Mouse (Mus musculus) midbrain, embryonic 10.5 days (tissue): ENCODE measurements around the gene Ahcy. TPM values are rescaled to one million over a fixed set of nuclear protein-coding genes. Genes with fewer than 3 reads are reported as not detected.
"Not testable (repeated sequence)": the region's sequence is repeated elsewhere in the genome, so short reads cannot be mapped to it uniquely, and the experiment has no call there.

ENCODE experiments used
- DNase-seq: peaks from one replicate; pipeline ENCODE4 v3.0.0-alpha.2; 2017; ENCODE audit warnings: low spot score
- H3K27ac ChIP-seq: fragments of 300-500 bp; sonication (generic); replicated peaks from 2 replicates; pipeline ENCODE4 v1.5.1; 2016; ENCODE audit warnings: mild to moderate bottlenecking
- H3K27me3 ChIP-seq: fragments of 300-500 bp; sonication (generic); 2 replicates; pipeline ENCODE4 v1.6.1; 2016; ENCODE audit warnings: low read depth, mild to moderate bottlenecking; ENCODE audit not compliant: poor library complexity, severe bottlenecking
- H3K36me3 ChIP-seq: fragments of 300-500 bp; sonication (generic); 2 replicates; pipeline ENCODE4 v1.6.1; 2016; ENCODE audit warnings: mild to moderate bottlenecking, moderate library complexity
- H3K4me1 ChIP-seq: fragments of 300-500 bp; sonication (generic); 2 replicates; pipeline ENCODE4 v1.6.1; 2016
- H3K4me3 ChIP-seq: fragments of 300-500 bp; sonication (generic); 2 replicates; pipeline ENCODE4 v1.5.1; 2016; ENCODE audit warnings: mild to moderate bottlenecking, moderate library complexity
- H3K9me3 ChIP-seq: fragments of 300-500 bp; sonication (generic); replicated peaks from 2 replicates; pipeline ENCODE4 v1.6.1; 2016; ENCODE audit warnings: mild to moderate bottlenecking
- WGBS: fragments of 180-500 bp; shearing (Covaris S2); methylation state at CpG from one replicate; pipeline ENCODE4 v1.1.7; 2016; 5-methylcytosine and 5-hydroxymethylcytosine counted together
- polyA plus RNA-seq: library from polyadenylated mRNA; unstranded; fragments of >200 nt; fragmentation: Nextera tagmentation; extraction: Ambion mirVana; gene quantifications from 2 replicates; pipeline ENCODE4 v1.2.1, GENCODE M21; 2016

Gene Ahcy
- 89.6 and 106 TPM in 2 replicates for polyA plus RNA-seq

DNA sequence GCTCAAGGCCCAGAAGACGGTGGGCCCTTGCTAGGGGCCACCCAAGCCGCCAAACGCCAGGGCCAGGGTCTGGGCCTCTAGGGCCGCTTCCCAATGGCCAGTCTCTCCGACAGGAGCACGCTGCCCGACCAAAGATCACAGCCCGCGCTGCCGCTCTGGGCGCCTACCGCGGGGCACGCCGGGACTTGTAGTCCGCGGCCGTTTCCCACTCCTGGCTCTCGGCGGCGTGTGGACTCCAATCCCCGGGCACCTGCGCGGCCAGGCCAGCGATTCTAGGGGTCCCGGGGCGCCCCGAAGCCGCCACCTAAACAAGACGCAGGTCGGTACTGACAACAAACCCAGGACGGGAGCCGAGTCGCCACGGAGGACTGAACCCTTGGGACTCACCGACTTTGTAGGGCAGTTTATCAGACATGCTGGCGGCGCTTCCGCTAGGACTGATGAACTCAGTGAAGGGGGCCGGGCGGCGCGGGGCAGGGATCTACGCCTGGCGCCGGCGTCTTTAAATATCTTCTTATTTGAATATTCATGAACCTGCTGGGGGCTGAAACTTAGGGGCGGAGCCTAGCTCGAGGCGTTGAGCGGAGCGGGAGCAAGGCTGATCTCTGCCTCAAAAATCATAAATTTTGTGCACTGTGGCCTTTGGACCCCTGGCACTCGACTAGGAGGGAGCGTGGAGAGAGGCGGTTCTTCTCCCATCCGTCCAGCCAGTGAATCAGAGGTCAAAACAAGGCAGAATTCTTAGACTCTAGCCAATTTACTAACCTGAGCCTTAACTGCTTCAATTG lies at the start of gene Ahcy:
Gene Ahcy (minus strand): TSS at position 520 of the 788 bp plus-strand sequence.
- Histone ChIP-seq H3K9me3 (no peaks in the 10 kb centered on the region), H3K27ac (peak within 1 kb of the TSS; percentile 94), H3K4me3 (peak within 1 kb of the TSS; percentile 75), H3K36me3 (peaks cover 22% of the 10 kb centered on the region; the same call in 1 of the 2 replicates), H3K4me1 (peaks cover 33% of the 10 kb centered on the region), H3K27me3 (peaks cover 13% of the 10 kb centered on the region)
- under 1% methylated on average over 56 of the region's 56 CpGs for WGBS
- DNase-seq = peak; percentile 96

DNA sequence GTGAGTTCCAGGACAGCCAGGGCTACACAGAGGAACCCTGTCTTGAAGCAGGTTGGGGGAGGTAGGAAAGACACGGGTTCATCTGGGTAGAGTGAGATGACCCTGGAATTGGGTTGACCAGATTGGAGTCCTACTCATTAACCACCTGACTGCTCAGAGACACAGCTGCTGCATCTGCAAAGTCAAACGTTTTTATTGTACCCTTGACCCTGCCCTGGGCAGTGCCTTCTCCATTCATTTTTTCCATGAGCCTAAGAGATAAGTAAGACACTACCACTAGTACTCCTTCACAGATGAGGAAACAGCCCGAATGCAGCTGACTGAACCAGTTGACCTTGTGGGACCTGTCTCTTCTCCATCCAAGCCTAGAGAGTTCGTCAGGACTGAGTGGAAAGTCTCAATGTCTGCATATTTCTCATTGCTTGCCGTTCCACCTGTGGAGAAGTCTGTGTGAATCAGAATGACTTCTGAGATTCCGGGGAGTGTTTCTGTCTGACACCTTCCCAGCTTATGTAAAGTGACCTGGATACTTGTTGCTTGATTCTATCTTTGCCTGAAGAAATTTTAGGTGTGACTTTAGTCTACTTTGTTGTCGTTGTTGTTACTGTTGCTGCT lies 41.0 kb upstream of the Ahcy start:
- H3K9me3 ChIP-seq = 0 out of 2 replicates have a peak, but pooled peaks cover 5% of the 10 kb centered on the region
- H3K4me3 ChIP-seq = no peak overlapping the region
- no peaks in the 10 kb centered on the region for H3K4me1 ChIP-seq
- DNase-seq = no peak
- 74% methylated on average over 7 of the region's 7 CpGs for WGBS
- H3K27me3 ChIP-seq = no peaks in the 10 kb centered on the region
- no peaks in the 10 kb centered on the region for H3K36me3 ChIP-seq
- H3K27ac ChIP-seq = no peak overlapping the region

- not testable (repeated sequence) for H3K4me3 ChIP-seq, H3K27me3 ChIP-seq, H3K36me3 ChIP-seq, H3K9me3 ChIP-seq, DNase-seq, H3K4me1 ChIP-seq, H3K27ac ChIP-seq
- WGBS = 86% methylated on average over 9 of the region's 9 CpGs
Measured at GRCm38 (mm10) chr2:155107276-155107675, 33.0 kb upstream of the Ahcy start.

- no peaks in the 10 kb centered on the region for H3K36me3 ChIP-seq
- no peaks in the 10 kb centered on the region for H3K27me3 ChIP-seq
- H3K27ac ChIP-seq = peak overlapping the region; percentile 66
- no peak overlapping the region for H3K4me3 ChIP-seq
- no peaks in the 10 kb centered on the region for H3K9me3 ChIP-seq
- peak; percentile 17 for DNase-seq
- peaks cover 6% of the 10 kb centered on the region for H3K4me1 ChIP-seq
- WGBS = 67% methylated on average over 6 of the region's 6 CpGs
Measured at GRCm38 (mm10) chr2:155103607-155104006, 29.3 kb upstream of the Ahcy start.

- Histone ChIP-seq H3K4me3 (no peak overlapping the region), H3K36me3 (no peaks in the 10 kb centered on the region), H3K27me3 (no peaks in the 10 kb centered on the region), H3K4me1 (peaks cover 6% of the 10 kb centered on the region), H3K27ac (no peak overlapping the region), H3K9me3 (no peaks in the 10 kb centered on the region)
- 68% methylated on average over 6 of the region's 6 CpGs for WGBS
- no peak for DNase-seq
Measured at GRCm38 (mm10) chr2:155101761-155102181, 27.5 kb upstream of the Ahcy start.

DNA sequence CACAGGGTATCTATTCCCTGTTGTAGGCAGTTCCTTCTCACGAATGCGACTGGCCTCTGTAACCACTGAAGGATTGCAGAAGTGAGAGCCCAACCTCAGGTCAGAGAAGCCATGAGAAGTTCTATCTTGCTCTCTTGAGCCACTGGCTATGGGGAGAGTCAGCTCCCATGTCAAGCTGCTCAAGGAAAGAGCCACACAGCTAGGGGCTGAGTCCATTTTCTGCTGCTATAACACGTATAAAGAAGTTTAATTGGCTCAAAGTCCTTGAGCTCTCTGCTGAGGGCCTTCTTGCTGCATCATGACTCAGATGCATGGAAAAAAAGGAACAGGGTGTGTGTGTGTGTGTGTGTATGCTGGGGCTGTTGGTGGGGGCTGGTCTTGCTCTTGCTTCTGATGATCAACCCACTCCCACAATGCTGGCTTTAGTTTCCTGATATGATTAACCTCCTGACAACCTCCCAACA lies 26.5 kb upstream of the Ahcy start:
- Histone ChIP-seq H3K4me3 (no peak overlapping the region), H3K27ac (no peak overlapping the region), H3K9me3 (no peaks in the 10 kb centered on the region), H3K4me1 (peaks cover 6% of the 10 kb centered on the region), H3K27me3 (no peaks in the 10 kb centered on the region), H3K36me3 (no peaks in the 10 kb centered on the region)
- WGBS = 77% methylated on average over 3 of the region's 3 CpGs
- no peak for DNase-seq

DNA sequence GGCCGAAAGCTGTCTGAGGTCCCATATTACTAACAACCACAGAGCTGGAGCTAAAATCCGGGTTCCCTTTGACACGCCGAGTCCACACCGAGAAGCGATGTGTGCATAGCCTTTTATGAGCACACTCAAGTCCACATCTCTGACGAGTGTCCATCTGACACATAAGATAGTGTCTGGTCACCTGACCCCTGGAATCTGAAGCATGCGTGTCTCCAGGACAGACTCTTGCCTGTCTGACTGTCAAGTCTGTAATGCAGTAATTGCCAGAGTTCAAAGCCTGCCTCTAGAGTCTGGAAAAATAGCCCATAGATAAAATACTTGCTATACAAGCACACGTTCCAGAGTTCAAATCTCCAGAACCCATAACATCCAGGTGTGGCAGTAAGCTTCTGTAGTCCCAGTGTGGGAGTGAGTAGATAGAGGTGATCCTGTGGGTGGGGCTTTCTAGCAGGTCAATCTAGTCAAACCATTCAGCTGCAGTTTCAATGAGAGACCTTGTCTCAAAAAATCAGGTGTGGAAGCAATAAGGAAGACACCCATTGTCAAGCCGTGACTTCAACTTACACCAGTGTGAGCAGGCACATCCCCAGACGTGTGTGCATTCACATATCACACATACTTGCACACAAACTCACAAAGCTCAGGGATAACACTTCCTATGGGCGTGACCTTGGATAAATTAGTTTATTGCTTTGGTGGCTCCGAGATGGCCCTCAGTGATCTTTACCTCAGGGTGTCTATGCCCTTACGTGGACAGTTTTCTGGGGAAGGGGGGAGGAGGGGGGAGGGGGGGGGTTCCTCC lies 25.9 kb upstream of the Ahcy start:
- WGBS = 87% methylated on average over 14 of the region's 14 CpGs

DNA sequence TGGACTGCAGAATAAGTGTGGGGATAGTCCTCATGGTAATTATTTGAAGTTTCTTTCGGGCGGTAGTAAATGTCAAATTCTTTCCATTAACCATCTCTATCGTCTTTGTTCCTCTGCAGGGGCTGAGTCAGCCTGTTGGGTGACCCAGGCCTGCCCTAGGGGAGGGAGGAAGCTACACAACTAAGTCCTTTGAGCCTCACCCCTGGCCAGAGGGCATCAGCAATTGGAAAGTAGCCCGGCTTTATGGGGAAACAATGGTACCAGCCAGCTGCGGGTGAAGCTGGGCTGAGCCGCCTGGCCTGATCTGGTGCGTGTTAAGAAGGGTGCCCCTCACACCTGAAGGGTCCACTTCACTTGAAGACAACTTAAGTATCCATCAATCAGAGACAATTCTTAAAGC lies 25.1 kb upstream of the Ahcy start:
- no peaks in the 10 kb centered on the region for H3K36me3 ChIP-seq
- peaks cover 6% of the 10 kb centered on the region for H3K4me1 ChIP-seq
- H3K4me3 ChIP-seq = no peak overlapping the region
- H3K27me3 ChIP-seq = no peaks in the 10 kb centered on the region
- H3K9me3 ChIP-seq = no peaks in the 10 kb centered on the region
- no peak overlapping the region for H3K27ac ChIP-seq
- DNase-seq = no peak
- WGBS = 79% methylated on average over 7 of the region's 7 CpGs

More for the DNA sequence above, 25.9 kb upstream of the Ahcy start:
- no peak overlapping the region for H3K27ac ChIP-seq
- H3K9me3 ChIP-seq = no peaks in the 10 kb centered on the region
- no peak overlapping the region for H3K4me3 ChIP-seq
- H3K27me3 ChIP-seq = no peaks in the 10 kb centered on the region
- DNase-seq = no peak
- peaks cover 6% of the 10 kb centered on the region for H3K4me1 ChIP-seq
- H3K36me3 ChIP-seq = no peaks in the 10 kb centered on the region

- DNase-seq = no peak
- WGBS = 87% methylated on average over 9 of the region's 9 CpGs
Measured at GRCm38 (mm10) chr2:155098720-155099380, 24.6 kb upstream of the Ahcy start.

GRCm38 (mm10) chr2:155093418-155093817 lies 19.1 kb upstream of the Ahcy start:
- Histone ChIP-seq H3K4me3 (no peak overlapping the region), H3K27ac (no peak overlapping the region), H3K4me1 (no peaks in the 10 kb centered on the region), H3K36me3 (no peaks in the 10 kb centered on the region), H3K27me3 (no peaks in the 10 kb centered on the region), H3K9me3 (no peaks in the 10 kb centered on the region)
- DNase-seq = no peak
- WGBS = 55% methylated on average over 4 of the region's 4 CpGs

More at GRCm38 (mm10) chr2:155098720-155099380, 24.6 kb upstream of the Ahcy start:
- peaks cover 5% of the 10 kb centered on the region for H3K4me1 ChIP-seq
- no peak overlapping the region for H3K27ac ChIP-seq
- no peaks in the 10 kb centered on the region for H3K27me3 ChIP-seq
- no peaks in the 10 kb centered on the region for H3K36me3 ChIP-seq
- no peaks in the 10 kb centered on the region for H3K9me3 ChIP-seq
- H3K4me3 ChIP-seq = no peak overlapping the region

- no peaks in the 10 kb centered on the region for H3K4me1 ChIP-seq
- no peak overlapping the region for H3K27ac ChIP-seq
- H3K27me3 ChIP-seq = no peaks in the 10 kb centered on the region
- no peaks in the 10 kb centered on the region for H3K9me3 ChIP-seq
- no peaks in the 10 kb centered on the region for H3K36me3 ChIP-seq
- WGBS = 81% methylated on average over 3 of the region's 3 CpGs
- no peak for DNase-seq
- no peak overlapping the region for H3K4me3 ChIP-seq
Measured at GRCm38 (mm10) chr2:155091743-155092075, 17.4 kb upstream of the Ahcy start.
